Mouse (Mus musculus) heart, postnatal 0 days (tissue): ENCODE results near the gene Pde4c.

Experiments used
- CTCF ChIP-seq: IDR thresholded peaks from 2 replicates; pipeline ENCODE4 v1.5.1; 2016; ENCODE audit warnings: antibody characterized with exemption, control low read depth, low read depth
- EP300 ChIP-seq: IDR thresholded peaks from 2 replicates; pipeline ENCODE4 v1.6.1; 2016; ENCODE audit warnings: antibody characterized with exemption, low read depth

DNA sequence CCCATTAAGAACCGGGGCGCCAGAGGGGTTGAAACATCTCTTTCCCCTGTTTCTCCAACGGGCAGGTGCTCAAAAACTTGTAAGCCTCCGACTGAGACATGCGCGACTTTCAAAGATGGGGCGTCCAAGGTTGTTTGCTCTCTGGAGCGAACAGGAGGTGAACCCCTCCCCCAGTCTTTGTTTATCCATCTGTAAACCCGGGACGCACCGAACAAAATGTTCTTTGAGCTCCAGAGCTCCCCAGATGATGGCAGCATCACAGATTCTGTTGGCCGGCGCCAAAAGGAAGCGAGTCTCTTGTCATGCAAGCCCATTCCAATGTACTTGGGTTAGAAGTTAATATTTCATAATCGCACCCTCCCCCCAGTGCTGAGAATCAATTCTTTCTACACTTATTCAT, 74.8 kb downstream of the Pde4c start:
- TF ChIP-seq CTCF (no peak), EP300 (no peak)
